Mouse (Mus musculus) liver, embryonic 12.5 days (tissue): ENCODE results near the gene Hsd17b1. TPM values are rescaled to one million over a fixed set of nuclear protein-coding genes. Genes with fewer than 3 reads are reported as not detected.

Experiments
- ATAC-seq: fragments of 200-750 bp; cut with Nextera tagmentation; 2 replicates; pipeline ENCODE4 v1.8.0; 2017; ENCODE audit warnings: moderate number of reproducible peaks, mild to moderate bottlenecking, moderate library complexity
- H3K27ac ChIP-seq: fragments of 300-500 bp; sonication (generic); 2 replicates; pipeline ENCODE4 v1.5.1; 2016; ENCODE audit warnings: mild to moderate bottlenecking
- H3K27me3 ChIP-seq: fragments of 300-500 bp; sonication (generic); replicated peaks from 2 replicates; pipeline ENCODE4 v1.6.1; 2016; ENCODE audit warnings: mild to moderate bottlenecking, moderate library complexity
- H3K36me3 ChIP-seq: fragments of 300-500 bp; sonication (generic); 2 replicates; pipeline ENCODE4 v1.6.1; 2016; ENCODE audit warnings: mild to moderate bottlenecking, moderate library complexity
- H3K4me1 ChIP-seq: fragments of 300-500 bp; sonication (generic); 2 replicates; pipeline ENCODE4 v1.6.1; 2016
- H3K4me2 ChIP-seq: fragments of 300-500 bp; sonication (generic); 2 replicates; pipeline ENCODE4 v1.6.1; 2016; ENCODE audit warnings: mild to moderate bottlenecking, moderate library complexity
- H3K4me3 ChIP-seq: fragments of 300-500 bp; sonication (generic); 2 replicates; pipeline ENCODE4 v1.5.1; 2016; ENCODE audit warnings: mild to moderate bottlenecking, moderate library complexity
- H3K9ac ChIP-seq: fragments of 300-500 bp; sonication (generic); 2 replicates; pipeline ENCODE4 v1.6.1; 2016; ENCODE audit warnings: mild to moderate bottlenecking, moderate library complexity
- H3K9me3 ChIP-seq: fragments of 300-500 bp; sonication (generic); replicated peaks from 2 replicates; pipeline ENCODE4 v1.6.1; 2016; ENCODE audit warnings: mild to moderate bottlenecking, moderate library complexity
- WGBS: fragments of 180-500 bp; shearing (Covaris S2); methylation state at CpG from one replicate; pipeline ENCODE4 v1.1.7; 2016; ENCODE audit not compliant: insufficient replicate concordance; 5-methylcytosine and 5-hydroxymethylcytosine counted together
- polyA plus RNA-seq: library from polyadenylated mRNA; unstranded; fragments of >200 nt; fragmentation: Nextera tagmentation; extraction: Ambion mirVana; gene quantifications from 2 replicates; pipeline ENCODE4 v1.2.1, GENCODE M21; 2016

Gene Hsd17b1
- polyA plus RNA-seq, 1 experiment from 2014 or later: 0.08 TPM

DNA sequence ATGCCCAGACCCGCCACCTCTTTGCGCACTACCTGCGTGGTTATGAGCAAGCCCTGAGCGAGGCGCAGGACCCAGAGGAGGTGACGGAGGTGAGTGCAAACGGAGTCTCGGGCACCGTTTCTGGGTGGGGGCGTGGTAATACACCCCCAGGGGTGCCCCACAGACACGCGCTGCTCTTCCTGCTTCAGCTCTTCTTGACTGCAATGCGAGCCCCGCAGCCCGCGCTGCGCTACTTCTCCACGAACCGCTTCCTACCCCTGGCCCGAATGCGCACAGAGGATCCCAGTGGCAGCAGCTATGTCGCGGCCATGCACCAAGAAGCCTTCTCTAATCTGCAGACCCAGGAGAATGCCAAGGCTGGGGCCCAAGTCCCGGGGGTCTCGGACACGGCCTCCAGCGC, 1.5 kb downstream of the Hsd17b1 start:
- 8% methylated on average over 27 of the region's 27 CpGs for WGBS
- no peak overlapping the region for H3K27ac ChIP-seq
- H3K27me3 ChIP-seq: peaks cover 55% of the 10 kb centered on the region
- ATAC-seq: no peak
- H3K4me3 ChIP-seq: peak overlapping the region; percentile 13; the same call in 1 of the 2 replicates
- no peak overlapping the region for H3K9ac ChIP-seq
- no peaks in the 10 kb centered on the region for H3K9me3 ChIP-seq
- peaks cover 38% of the 10 kb centered on the region for H3K4me1 ChIP-seq
- peak overlapping the region; percentile 46 for H3K4me2 ChIP-seq
- peaks cover 2% of the 10 kb centered on the region for H3K36me3 ChIP-seq

DNA sequence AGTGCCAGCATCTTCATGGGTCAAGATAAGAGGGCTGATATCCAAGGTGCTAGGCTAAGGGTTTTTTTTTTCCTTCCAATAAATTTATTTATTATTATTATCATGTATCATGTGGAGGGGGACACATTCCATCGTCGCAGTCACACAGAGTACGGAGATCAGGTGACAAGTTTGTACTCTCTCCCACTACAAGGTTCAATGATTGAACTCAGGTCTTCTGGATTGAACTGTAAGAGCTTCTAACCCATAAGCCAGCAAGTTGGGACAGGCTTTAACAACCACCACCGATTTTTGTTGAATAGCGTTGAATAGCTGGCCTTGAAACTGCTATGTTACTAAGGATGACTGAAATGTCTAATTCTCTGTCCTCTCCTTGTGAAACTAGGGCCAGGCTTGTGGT, 2.2 kb downstream of the Hsd17b1 start:
- Histone ChIP-seq H3K9ac (no peak overlapping the region), H3K4me3 (no peak overlapping the region), H3K36me3 (peaks cover 9% of the 10 kb centered on the region), H3K4me1 (peaks cover 44% of the 10 kb centered on the region), H3K9me3 (no peaks in the 10 kb centered on the region), H3K27me3 (peaks cover 55% of the 10 kb centered on the region), H3K4me2 (no peak overlapping the region), H3K27ac (no peak overlapping the region)
- no peak for ATAC-seq
- WGBS: 69% methylated on average over 5 of the region's 5 CpGs

DNA sequence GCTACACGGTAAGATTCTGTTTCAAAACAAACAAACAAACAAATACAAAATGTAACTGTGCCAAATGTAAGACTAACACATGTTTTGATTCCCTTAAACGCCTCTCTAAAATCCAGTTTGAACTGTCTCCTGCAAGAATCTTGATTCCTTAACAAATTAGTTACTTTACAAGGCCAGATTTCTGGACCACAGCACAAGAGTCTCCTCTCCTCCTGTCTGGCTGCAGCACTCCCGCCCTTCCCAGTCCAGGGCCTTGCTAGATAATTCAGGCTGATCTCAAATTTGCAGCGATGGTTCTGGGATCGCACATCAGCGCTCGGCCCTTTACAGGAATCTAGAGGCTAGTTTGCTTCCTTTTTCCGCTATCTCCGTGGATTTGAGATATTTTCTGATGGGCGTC, 3.4 kb downstream of the Hsd17b1 start:
- Histone ChIP-seq H3K27ac (peak overlapping the region; percentile 93), H3K27me3 (peaks cover 51% of the 10 kb centered on the region), H3K9me3 (no peaks in the 10 kb centered on the region), H3K36me3 (peaks cover 14% of the 10 kb centered on the region), H3K4me2 (peak overlapping the region; percentile 95), H3K4me3 (peak overlapping the region; percentile 78), H3K4me1 (peaks cover 57% of the 10 kb centered on the region), H3K9ac (peak overlapping the region; percentile 86)
- 8% methylated on average over 10 of the region's 10 CpGs for WGBS
- no peak for ATAC-seq

DNA sequence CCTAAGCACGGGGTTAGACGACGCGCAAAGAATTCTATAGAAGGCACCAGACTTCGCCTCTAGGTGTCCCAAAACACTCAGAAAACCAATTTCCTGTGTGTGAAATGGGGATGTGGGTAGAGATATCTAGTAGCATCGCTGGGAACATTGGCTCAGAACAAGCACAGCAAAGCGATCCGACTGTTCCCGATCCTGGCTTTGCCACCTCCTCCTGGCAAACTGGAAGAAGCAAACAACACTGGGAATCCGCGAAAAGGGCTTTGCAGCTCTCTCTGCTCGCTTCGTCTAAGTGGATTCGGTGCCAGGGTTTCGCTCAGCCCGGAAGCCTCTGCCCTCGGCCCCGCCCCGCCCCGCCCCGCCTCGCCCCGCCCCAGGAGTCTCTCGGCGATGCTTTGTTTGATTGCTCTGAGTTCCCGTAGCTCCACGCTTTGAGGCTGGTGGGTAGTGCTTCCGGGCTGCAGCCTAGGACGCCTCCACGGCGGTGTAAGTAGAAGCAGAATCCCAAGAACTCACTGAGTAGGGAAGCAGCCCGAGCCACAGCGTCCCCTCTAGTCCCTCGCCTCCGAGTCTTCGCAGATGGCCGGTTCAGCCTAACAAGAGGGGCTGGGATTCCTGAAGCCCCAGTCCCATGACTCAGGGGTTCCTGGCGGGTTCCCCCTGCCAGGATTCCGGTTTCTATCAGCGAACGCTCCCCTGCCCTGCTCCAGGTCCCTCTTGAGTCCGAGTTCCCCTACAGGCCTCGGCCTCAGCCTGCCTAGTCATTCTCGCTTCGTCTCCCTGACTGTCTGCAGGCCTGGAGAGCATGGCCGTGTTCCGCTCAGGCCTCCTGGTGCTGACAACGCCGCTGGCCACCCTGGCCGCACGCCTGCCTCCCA, 4.2 kb downstream of the Hsd17b1 start, which contains the start of gene Coasy:
Gene Coasy (plus strand): TSS at position 358 of the 875 bp plus-strand sequence.
- ATAC-seq: peak; percentile 87
- Histone ChIP-seq H3K27me3 (peaks cover 43% of the 10 kb centered on the region), H3K27ac (peak within 1 kb of the TSS; percentile 93), H3K9me3 (no peaks in the 10 kb centered on the region), H3K4me1 (peaks cover 61% of the 10 kb centered on the region), H3K4me3 (peak within 1 kb of the TSS; percentile 78), H3K4me2 (peak within 1 kb of the TSS; percentile 95), H3K9ac (peak within 1 kb of the TSS; percentile 86), H3K36me3 (peaks cover 14% of the 10 kb centered on the region)
- under 1% methylated on average over 51 of the region's 51 CpGs for WGBS

DNA sequence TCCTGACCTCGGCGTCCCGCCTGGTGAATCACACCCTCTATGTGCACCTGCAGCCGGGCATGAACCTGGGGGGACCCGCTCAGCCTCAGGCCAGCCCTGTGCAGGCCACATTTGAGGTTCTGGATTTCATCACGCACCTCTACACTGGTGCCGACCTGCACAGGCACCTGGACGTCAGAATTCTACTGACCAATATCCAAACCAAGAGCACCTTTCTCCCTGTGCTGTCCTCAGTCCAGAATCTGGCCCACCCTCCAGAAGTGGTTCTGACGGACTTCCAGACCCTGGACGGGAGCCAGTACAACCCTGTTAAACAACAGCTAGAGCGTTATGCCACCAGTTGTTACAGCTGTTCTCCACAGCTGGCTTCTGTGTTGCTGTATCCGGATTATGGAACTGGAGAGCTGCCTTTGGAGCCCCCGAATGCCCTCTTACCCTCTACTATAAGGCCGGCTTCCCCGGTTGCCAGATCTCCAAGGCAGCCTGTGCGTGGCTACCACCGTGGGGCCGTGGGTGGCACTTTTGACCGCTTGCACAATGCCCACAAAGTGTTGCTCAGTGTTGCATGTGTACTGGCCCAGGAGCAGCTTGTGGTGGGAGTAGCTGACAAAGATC, 5.0 kb downstream of the Hsd17b1 start:
- WGBS: 32% methylated on average over 19 of the region's 19 CpGs
- Histone ChIP-seq H3K9me3 (no peaks in the 10 kb centered on the region), H3K27me3 (peaks cover 36% of the 10 kb centered on the region), H3K4me1 (peaks cover 69% of the 10 kb centered on the region), H3K36me3 (peaks cover 16% of the 10 kb centered on the region), H3K27ac (peak overlapping the region; percentile 93), H3K4me3 (peak overlapping the region; percentile 78), H3K9ac (peak overlapping the region; percentile 86), H3K4me2 (peak overlapping the region; percentile 95)
- ATAC-seq: no peak

DNA sequence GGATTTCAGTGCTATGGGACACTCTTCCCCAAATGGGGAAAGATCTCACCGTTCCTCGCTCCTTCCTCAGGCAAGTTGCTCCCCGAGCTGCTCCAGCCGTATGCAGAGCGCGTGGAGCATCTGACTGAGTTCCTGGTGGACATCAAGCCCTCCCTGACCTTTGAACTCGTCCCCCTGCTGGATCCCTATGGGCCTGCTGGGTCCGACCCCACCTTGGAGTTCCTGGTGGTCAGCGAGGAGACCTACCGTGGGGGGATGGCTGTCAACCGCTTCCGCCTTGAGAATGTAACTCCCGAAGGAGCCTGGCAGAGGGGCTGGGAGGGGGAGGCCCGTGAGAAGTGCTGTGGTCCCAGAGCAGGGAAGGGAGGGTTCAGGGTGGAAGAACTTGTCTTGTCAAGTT, 6.0 kb downstream of the Hsd17b1 start:
- peaks cover 26% of the 10 kb centered on the region for H3K36me3 ChIP-seq
- H3K4me3 ChIP-seq: no peak overlapping the region
- H3K9me3 ChIP-seq: no peaks in the 10 kb centered on the region
- no peak for ATAC-seq
- peaks cover 25% of the 10 kb centered on the region for H3K27me3 ChIP-seq
- peaks cover 74% of the 10 kb centered on the region for H3K4me1 ChIP-seq
- H3K27ac ChIP-seq: no peak overlapping the region
- no peak overlapping the region for H3K4me2 ChIP-seq
- WGBS: 82% methylated on average over 14 of the region's 14 CpGs
- H3K9ac ChIP-seq: no peak overlapping the region

DNA sequence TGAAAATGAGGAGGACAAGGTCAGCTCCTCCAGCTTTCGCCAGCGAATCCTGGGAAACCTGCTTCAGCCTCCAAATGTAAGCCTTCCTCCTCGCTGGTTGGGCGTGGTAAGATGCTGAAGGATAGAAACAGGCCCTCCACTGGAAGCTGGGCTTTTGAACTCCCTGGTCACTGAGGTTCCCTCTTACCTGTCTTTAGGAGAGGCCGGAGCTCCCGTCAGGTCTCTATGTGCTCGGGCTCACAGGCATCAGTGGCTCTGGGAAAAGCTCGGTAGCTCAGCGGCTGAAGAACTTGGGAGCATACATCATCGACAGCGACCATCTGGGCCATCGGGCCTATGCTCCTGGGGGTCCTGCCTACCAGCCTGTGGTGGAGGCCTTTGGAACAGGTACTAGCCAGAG, 6.6 kb downstream of the Hsd17b1 start:
- no peaks in the 10 kb centered on the region for H3K9me3 ChIP-seq
- no peak overlapping the region for H3K4me3 ChIP-seq
- H3K4me2 ChIP-seq: no peak overlapping the region
- no peak overlapping the region for H3K9ac ChIP-seq
- peaks cover 32% of the 10 kb centered on the region for H3K36me3 ChIP-seq
- H3K27ac ChIP-seq: no peak overlapping the region
- ATAC-seq: no peak
- H3K4me1 ChIP-seq: peaks cover 69% of the 10 kb centered on the region
- WGBS: 90% methylated on average over 12 of the region's 12 CpGs
- peaks cover 20% of the 10 kb centered on the region for H3K27me3 ChIP-seq

DNA sequence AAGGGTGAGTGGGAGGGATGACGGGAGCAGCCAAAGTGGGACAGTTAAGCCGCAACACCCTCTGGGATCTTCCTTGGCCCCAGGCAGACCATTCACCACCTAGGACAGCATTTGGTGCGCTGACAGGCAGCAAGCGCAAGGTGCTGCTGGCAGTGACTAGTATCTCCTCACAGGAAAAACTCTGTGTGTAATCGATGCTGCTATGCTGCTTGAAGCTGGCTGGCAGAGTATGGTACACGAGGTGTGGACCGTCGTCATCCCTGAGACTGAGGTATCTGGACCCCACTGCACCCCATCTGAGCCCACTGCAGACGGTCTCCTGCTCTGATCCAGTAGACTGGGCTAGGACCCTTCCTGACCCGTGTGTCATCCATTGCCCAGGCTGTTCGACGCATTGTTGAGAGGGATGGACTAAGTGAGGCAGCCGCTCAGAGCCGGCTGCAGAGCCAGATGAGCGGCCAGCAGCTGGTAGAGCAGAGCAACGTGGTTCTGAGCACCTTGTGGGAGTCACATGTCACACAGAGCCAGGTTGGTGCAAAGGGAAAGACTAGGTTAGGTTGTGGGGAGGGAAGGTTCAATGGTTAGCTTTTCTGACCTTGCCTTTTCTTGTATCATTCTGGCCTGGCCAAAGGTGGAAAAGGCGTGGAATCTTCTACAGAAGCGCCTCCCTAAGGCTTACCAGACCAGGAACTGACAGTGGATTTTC, 7.6 kb downstream of the Hsd17b1 start:
- H3K27ac ChIP-seq: peak overlapping the region; percentile 83; the same call in 1 of the 2 replicates
- H3K9me3 ChIP-seq: no peaks in the 10 kb centered on the region
- H3K4me1 ChIP-seq: peaks cover 67% of the 10 kb centered on the region
- ATAC-seq: no peak
- H3K9ac ChIP-seq: peak overlapping the region; percentile 86
- peaks cover 10% of the 10 kb centered on the region for H3K27me3 ChIP-seq
- peaks cover 41% of the 10 kb centered on the region for H3K36me3 ChIP-seq
- no peak overlapping the region for H3K4me3 ChIP-seq
- 91% methylated on average over 18 of the region's 18 CpGs for WGBS
- peak overlapping the region; percentile 94 for H3K4me2 ChIP-seq

DNA sequence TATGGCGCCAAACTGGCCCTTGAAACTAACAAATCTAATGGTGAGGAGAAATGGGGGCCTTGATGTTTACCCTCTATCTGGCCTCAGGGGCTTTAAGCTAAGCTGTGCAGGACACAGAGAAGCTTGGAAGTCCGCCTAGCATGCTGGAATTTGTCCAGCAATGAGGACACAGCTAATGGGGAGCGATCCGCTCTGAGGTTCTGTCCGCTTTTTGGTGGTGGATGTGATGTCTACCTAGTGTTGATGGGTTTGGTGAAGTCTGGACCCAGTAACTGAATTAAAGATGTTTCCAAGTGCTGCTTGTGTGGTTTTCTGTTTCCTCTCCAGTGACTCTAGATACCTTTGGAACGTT, 8.1 kb downstream of the Hsd17b1 start:
- peak overlapping the region; percentile 94 for H3K4me2 ChIP-seq
- H3K27ac ChIP-seq: peak overlapping the region; percentile 83
- peak overlapping the region; percentile 80 for H3K4me3 ChIP-seq
- peaks cover 47% of the 10 kb centered on the region for H3K36me3 ChIP-seq
- peak overlapping the region; percentile 86 for H3K9ac ChIP-seq
- peaks cover 64% of the 10 kb centered on the region for H3K4me1 ChIP-seq
- WGBS: 82% methylated on average over 6 of the region's 6 CpGs
- peaks cover 5% of the 10 kb centered on the region for H3K27me3 ChIP-seq
- no peak for ATAC-seq
- no peaks in the 10 kb centered on the region for H3K9me3 ChIP-seq

DNA sequence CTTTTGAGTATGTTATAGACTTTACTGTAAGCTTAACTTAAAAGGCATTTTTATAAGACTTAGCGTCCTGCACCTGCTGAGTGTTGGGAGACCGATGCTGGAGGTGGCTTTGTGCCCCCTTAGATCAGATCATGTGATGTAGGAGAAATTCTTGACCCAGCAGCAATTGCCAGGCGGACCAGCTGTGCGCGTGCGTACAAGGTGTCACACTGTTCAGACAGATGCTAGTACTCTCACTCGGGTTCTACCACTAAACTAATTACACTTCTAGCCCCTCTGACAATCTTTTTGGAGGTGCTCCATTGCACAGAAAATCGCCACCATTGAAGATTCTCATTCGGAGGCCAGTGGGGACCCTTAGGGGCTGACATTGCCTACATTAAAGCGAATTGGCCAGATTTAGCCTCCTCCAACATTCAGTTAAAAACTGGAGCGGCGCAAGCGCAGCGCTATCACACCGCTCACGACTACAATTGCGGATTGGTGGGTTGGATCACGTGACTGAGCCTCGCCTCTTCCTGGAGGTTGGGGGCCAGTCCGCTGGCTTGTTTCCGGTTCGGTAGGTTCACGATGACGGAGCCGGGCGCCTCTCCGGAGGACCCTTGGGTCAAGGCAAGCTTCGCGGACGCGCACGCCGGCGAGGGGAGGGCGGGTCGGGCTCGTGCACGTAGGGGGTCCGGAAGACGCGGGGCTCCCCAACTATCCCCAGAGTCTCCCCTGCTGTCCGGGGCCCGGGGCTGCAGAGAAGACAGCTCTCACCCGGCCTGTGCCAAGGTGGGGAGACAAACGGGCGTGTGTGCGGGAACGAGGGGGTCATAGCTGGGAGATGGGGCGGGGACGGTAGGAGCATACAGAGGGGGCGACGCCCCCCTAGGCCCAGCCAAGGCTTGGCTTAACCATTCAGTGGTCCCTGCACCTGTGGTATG, 8.8 kb downstream of the Hsd17b1 start, which contains the start of gene Mlx:
Gene Mlx (plus strand): TSS at position 522 of the 926 bp plus-strand sequence.
- ATAC-seq: peak; percentile 80
- H3K27me3 ChIP-seq: no peaks in the 10 kb centered on the region
- H3K36me3 ChIP-seq: peaks cover 54% of the 10 kb centered on the region
- 5% methylated on average over 52 of the region's 52 CpGs for WGBS
- H3K9me3 ChIP-seq: no peaks in the 10 kb centered on the region
- H3K4me1 ChIP-seq: peaks cover 57% of the 10 kb centered on the region
- peak within 1 kb of the TSS; percentile 94 for H3K4me2 ChIP-seq
- H3K27ac ChIP-seq: peak within 1 kb of the TSS; percentile 83
- H3K4me3 ChIP-seq: peak within 1 kb of the TSS; percentile 80
- H3K9ac ChIP-seq: peak within 1 kb of the TSS; percentile 86

DNA sequence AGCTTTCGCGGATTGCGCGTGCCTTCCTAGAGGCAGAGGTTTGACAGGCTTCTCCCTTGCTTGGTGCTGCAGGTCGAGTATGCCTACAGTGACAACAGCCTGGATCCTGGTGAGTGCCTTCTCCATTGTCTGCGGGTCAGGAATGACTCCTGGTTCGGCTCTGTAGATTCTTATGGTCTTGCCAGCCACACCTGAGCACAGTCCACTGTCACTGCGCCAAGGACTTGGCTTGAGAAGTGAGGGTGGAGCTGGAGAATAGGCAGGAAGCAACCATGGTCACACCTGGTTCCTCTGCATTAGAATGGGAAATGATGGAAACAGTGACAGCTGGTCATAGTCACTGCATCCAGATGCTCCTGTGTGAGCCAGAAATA, 9.5 kb downstream of the Hsd17b1 start:
- WGBS: 7% methylated on average over 8 of the region's 8 CpGs
- Histone ChIP-seq H3K9me3 (no peaks in the 10 kb centered on the region), H3K9ac (peak overlapping the region; percentile 86), H3K36me3 (peaks cover 60% of the 10 kb centered on the region), H3K4me3 (peak overlapping the region; percentile 80), H3K4me2 (peak overlapping the region; percentile 94), H3K27ac (peak overlapping the region; percentile 83), H3K27me3 (no peaks in the 10 kb centered on the region), H3K4me1 (peaks cover 56% of the 10 kb centered on the region)
- ATAC-seq: no peak; the same call in 1 of the 2 replicates
